Mouse (Mus musculus): ENCODE measurements at regions not wholly inside any gene's neighbourhood (a gene's known extent, or its start where the extent isn't known, plus 50 kb on each side); places are given as distances from the start of the nearest gene placed in this dataset.
A peak's percentile ranks its signal among the peaks of the same experiment; 100 is the strongest.
"Not testable (repeated sequence)": the region's sequence is repeated elsewhere in the genome, so short reads cannot be mapped to it uniquely, and the experiment has no call there.

GRCm38 (mm10) chr12:18998160-18998559 lies 483.9 kb downstream of the 5730507C01Rik start:
- not testable (repeated sequence) for DNase-seq (ENCODE audit: low read depth, low spot score)

DNA sequence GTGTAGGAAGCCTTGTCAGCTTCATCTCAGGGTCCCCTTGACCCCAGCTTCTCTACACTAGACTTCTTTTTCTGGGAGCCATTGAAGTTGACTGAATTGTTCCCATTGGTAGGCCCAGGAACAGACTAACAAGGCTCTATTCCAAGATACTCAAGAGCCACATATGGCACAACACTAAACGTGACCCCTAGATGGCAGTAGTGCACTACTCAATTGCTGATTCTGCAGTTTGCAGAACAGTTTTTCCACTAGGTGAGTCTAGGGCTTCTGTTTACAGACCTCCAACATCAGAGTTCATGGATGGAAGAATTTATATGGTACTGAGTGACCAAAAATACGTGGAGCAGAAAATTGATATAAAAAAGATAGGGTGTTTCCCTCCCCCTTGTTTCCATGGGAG lies 486.3 kb downstream of the 5730507C01Rik start:
- peak; percentile 57 for DNase-seq (ENCODE audit: low read depth, low spot score)

Measured in ES-CJ7 (cell line).